Mouse (Mus musculus) thymus, postnatal 25 days (tissue): ENCODE results near the gene Slc17a2.

Experiments
- DNase-seq: peaks from one replicate; pipeline ENCODE4 v3.0.0; 2022

The Slc17a2 gene

DNA sequence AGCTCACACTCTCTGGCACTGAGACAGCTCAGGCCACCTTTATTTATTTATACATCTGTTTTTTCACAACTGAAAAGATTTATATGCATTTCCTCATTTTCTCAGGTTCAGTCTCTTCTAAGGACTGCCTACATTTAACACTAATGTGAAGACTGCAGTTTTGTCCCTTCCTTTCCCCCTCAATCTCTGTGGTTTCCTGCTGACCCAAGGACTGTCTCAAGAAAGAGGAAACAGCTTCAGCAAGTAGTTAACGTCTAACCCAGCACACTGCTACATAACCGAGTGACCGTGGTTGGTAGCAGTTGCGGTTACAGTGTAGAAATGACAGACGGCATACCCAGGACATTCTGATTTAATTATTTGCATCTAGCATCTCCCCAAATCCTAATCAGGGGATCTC lies 7.4 kb upstream of the Slc17a2 start:
- no peak for DNase-seq

DNA sequence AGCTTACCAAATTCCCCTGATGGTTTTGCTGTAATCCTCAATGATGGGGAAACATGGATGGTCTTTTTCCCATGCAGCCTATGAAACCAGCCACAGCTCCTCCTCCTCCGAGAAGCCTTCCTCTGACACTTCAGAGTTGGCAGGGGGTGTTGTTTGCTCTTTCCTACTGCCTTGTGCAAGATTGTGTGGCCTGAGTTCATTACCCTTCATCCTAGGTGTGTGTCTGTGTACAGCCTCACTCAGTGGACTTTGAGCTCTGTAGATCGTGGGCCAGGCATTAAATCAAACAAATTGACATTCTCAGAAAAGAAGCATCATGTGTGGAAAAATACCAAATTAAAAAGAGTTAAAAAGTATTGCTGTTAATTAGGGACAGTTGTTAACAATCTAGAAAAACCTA lies 2.3 kb upstream of the Slc17a2 start:
- no peak for DNase-seq

DNA sequence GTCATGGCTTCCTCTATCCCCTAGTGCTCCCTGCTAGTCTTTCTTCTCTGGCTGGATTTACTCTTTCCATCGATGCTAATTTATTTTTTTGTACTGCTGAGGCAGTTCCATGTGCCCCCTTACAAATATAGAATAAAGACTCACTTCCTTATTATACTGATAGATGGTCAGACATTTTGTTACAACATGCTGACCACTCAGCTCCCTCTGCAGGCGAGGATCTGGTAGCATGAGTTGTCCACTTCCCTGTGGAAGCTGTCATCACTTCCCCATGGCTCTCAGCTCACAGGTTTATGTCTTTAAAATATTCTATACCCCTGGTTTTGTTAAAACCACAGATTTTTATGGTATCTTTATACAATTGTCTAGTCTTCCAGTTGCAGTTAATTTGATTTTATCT lies 9.4 kb downstream of the Slc17a2 start:
- DNase-seq, result no peak

DNA sequence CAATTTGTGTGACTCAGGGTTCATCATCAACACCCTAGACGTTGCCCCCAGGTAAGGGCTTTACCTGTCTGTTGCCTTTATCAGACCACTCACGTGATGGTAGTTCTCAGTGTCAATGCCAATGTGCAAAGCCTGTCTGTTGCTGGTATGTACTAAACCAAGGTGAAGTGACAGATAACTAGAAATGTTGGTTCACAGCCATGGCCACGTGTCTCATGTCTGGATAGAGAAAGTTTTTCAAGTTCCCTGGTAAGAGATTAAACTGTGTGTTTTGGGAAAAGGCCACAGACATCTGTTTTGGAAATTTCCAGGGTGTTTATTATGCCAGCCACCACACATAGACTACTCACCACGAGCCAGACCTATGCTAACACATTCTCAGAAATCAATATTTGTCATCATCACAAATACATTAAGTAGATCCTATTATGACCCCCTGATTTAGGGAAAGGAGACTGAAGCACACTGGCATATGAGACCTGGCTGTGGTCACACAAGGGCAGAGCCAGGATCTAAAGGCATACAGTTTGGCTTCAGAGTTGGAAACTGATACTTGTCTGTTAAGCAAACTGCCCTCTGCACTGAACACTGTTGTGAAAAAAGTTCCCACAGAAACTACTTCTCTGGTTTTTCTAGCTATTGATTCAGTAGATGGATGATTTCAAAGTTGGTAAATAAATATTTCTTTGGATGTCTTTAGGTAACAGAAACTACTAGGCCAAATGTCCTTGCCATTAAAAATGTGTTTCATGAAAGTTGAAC lies 13.6 kb downstream of the Slc17a2 start:
- DNase-seq, result no peak

DNA sequence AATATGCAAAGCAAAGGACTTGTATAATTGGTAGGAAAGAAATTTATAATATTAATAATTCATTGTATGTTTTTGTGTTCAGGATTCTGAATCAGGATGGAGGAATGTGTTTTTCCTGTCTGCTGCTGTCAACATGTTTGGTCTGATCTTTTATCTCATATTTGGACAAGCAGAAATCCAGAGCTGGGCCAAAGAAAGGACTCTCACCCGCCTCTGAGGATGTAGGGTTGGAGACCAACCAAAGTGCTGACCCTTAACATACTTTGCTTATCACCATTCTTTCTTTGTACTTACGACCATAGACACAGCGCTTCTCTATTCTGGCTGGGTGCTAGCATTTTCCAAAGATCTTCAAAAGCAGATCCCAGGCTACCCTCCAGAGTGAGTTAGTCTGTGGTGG lies 15.4 kb downstream of the Slc17a2 start:
- DNase-seq, result no peak

DNA sequence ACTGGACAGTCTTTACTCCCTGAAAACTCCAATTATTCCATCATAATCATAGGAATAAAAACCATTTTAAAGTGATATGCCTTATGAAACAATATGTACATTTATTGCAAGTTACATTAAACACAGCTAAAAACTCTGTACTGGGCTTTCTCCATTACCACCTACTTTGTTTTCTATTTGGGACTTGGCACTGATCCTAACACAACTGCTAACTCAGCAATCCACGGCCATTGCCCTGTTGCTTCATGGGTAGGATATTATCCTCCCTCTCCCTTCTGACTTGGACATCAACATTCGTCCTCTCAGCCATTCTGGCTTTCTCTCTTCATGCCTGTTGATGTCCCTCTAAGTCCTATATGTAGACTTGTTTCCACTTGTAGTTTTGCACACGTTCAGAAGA lies 19.8 kb downstream of the Slc17a2 start:
- no peak for DNase-seq

DNA sequence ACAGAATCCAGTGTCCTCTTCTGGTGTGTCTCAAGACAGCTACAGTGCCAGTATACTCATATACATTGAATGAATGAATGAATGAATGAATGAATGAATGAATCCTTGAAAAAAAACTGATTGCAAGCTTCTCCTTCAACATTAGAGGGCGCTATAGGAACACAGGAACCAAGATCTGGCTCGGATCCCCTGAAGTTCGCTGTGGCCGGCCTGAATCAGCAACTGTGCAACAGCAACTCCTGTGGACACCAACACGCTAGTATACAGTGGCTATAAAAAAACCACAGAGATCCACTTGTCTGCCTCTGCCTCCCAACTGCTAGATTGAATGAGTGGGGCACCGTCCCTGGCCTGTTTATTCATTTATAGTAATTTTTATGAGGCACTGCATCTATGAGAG lies 26.3 kb downstream of the Slc17a2 start:
- DNase-seq, result no peak

DNA sequence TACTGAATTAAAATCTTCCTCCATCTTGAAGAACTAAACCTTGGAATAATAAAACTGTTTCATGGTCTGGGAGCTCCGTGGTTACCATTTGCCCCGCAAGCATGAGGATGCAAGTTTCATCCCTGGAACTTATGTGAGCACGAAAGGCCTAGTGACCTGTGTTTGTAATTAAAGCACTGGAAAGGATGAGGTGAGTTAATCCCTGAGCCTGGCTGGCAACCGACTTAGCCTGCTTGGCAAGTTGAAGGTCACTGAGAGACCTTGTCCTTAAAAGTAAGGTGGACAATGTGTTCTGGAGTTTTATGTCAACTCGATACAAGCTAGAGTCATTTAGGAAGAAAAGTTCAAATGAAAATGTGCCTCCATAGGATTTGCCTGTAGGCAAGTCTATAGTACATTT lies 28.0 kb downstream of the Slc17a2 start:
- DNase-seq, result no peak

DNA sequence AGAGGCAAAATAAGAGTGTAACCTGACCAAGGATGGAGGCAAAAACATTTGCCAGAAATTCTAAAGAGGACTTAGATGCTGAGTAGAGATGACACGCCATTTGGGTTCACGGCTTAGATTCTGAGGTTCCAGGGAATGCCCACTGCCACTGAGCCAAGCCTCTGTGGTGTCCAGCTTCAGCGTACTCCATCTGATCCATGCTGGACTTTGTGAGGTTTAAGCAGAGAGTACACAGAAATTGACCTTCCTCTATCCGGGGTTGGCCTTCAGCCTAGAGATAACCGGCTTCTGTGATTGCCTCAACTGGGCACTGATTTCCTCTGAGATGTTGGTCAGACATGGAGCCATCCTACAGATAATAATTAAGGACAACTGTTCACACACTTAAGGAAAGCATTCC lies 29.8 kb downstream of the Slc17a2 start:
- DNase-seq, result no peak

DNA sequence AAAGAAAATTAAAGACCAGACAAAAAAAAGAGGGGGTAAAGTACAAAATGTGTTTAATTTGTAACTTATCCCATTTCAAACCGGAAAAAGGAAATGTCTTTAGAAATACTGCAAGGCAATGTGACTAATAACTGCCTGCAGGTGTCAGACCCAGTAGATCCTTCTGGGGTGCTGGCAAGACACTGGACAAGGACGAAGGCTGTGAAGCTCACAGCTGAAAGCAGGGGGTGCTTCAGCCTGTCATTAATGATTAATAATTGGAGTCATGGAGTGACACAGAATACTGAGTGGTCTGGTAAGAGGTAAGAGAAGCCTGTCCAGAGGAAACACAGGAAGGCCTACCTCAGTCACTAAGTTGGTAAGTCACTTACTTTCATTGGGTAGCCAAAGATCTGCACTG lies 32.5 kb downstream of the Slc17a2 start, which contains the start of gene Slc17a3:
TSS of gene Slc17a3 (plus strand) at position 127 of the 400 bp plus-strand sequence.
- DNase-seq, result no peak

DNA sequence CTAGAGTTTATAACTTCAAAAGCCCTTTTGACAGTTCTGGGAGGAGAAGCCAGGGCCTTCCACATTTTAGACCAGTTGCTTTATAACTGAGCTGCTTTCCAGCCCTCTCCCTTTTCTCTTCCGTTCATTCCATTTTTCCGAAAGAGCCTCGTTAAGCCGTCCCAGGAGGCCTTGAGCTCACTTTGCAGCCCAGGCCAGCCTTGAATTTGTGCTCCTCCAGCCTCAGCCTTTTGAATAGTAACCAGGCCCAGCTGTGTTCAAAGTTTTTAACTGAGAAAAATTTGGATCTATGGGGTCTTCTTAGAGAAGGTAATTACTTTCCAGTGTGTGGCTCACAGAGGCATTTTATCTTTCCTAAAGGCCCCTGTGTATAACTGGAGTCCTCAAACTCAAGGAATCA lies 39.1 kb downstream of the Slc17a2 start:
- no peak for DNase-seq

DNA sequence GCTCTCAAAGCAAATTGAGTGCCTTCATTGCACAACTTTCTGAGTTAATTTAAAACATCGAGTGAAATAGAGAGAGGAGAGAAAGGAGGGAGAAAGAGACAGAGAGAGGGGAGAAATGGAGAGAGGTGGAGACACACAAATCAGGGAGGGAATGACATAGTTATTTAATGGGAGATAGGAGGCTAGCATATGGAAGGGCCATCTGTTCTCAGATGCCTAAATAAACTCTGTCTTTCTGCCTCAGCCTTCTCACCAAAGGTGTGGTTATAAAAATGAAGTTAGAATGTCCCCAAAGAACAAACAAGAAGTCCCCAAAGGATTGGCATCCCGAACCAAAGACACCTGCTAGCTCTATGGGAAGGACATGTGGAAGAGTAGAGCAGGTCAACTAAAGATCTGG lies 42.5 kb downstream of the Slc17a2 start:
- DNase-seq, result no peak

DNA sequence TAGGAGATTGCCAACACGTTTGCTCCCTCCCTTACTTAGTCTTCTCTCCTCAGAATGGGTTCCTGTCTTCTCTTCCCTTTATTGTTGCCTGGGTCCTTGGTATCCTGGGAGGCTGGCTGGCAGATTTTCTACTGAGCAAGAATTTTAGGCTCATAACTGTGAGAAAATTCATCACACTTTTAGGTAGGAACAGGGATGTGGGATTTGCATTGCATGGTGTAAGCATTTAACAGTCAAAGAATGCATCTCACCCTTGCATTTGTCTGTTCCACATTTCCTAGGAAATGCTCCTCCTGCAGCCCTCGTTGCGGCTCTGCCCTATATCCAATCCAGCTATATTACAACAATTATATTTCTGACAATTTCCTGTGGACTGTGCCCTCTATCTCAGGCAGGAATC lies 49.6 kb downstream of the Slc17a2 start:
- DNase-seq, result no peak

DNA sequence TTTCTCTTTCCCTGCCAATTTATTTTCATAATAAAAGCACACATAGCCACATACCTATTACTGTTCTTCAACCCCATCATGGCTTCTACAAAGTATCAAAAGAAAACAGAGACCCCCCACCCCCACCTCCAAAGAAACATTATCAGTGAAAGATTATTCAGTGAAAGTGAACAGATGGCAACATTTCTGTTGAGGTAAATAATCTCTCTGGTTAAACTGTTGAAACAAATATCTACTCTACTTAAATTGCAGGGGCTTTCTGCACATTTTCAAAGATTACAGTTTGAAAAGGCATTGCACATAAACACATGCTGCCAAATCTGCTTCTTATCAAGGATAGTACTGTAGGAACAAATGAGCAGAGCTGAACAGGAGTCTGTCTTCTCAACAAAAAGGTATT lies 55.0 kb downstream of the Slc17a2 start:
- no peak for DNase-seq

DNA sequence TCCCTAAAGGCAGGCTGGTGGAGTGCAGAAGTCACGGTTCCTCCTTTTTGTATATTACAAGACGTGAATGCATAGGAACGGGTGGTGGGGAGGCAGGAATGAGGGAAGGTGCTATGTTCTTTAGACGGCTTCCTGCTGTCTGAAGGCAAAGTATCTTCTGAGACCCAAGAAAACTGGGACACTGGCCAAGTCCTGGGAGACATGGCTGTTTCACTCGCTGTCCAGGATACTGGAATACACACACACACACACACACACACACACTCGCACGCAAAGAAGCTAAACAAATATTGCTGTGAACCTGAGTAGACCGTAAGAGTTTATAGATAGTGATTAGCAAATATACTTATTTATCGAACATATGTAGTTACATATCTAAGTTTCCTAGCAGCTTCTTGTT lies 57.9 kb downstream of the Slc17a2 start:
- no peak for DNase-seq

DNA sequence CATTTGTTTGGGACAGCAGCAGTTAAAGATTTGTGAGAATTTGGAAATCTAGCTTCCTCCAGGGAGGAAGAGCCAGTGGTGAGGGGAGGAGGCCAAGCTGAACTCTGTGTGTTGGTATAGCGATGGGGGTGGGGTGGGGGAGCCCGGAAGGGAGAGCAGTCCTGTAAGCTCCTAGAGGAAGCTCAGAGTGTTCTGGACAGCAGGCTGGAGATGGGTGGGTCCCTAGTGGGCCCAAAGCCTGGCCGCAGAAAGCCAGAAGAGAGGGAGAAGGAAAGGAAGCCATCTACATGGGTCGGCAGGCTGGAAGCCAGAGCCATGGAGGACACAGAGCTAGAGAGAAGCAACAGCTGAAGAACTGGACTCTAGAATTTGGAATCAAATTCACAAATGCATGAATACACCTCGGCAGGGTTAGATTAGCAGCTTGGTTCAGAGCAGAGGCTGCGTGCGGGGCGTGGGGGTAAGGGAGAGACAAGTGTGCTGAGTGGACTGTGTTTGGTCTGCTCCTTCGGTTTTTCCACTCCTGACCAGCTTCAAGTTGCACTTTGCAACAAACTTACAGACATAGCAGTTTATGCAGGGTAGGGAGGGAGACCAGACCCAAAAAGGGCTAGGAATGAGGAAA lies 59.4 kb downstream of the Slc17a2 start:
- no peak for DNase-seq

DNA sequence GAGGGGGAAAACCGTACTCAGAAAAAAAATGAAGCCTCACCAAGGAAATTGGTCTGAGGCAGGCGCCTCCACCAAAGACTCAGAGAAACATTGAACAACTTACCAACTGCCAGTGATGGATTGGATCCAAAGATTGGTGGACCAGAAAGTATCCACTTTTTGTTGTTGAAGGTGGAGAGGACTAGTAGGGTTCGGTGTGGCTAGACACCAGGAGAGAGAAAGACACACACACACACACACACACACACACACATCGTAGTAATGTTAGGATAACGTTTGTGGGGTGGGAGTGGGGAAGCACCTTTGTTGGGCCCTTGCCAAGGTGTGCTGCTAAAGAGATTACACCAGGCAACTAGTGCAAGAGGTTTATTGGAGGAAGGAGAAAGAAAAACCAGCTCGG lies 60.2 kb downstream of the Slc17a2 start:
- DNase-seq, result no peak

DNA sequence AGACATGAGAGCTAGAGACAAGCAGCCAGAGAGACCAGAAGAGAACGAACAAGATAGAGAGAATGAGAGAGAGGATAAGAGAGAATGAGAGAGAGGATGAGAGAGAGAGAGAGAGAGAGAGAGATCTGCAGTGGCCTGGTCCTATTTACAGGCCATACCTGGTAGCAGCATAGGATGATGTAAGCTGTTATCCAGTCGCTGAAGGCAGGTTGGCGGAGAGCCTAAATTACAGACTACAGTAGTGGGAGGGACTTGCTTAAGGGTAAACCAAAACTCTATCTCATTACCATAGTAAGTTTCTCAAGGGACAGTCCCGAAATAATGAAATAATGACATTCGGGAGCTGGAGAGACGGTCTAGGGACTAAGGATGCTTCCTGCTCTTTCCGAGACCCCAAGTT lies 60.6 kb downstream of the Slc17a2 start, which contains the start of gene Slc17a1:
TSS of gene Slc17a1 (plus strand) at position 346 of the 400 bp plus-strand sequence.
- no peak for DNase-seq

DNA sequence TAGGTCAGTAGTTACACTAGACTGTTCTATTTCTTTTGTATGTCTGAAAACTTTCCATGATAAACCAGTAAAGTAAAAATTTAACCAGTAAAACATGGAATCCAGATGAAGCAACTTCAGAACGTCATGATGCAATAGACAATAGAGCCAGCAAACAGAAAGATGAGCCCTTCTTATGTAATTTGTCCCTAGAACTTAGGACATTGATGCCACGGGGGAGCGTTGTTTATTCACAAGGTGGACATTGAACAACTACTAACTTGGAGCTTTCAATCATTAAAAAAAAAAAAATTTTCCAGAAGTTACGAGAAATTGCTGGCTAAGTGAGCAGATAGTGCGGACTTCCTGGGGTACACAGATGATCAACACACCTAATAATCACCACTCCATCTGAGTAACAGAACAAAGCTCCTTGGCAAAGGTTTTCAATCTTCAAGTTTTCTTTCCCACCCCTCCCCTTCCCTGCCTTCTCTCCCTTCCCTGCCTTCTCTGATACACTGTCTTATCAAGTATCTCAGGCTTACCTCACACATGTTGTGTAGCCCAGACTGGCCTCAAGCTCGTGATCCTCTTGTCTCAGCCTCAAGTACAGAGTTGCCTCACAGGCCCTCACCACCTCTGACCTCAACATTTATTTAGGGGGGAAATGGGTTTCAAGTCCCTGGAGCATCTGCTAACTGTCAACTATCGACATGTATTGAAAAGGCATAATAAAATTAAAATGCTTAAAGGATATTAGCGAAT lies 62.2 kb downstream of the Slc17a2 start:
- no peak for DNase-seq

DNA sequence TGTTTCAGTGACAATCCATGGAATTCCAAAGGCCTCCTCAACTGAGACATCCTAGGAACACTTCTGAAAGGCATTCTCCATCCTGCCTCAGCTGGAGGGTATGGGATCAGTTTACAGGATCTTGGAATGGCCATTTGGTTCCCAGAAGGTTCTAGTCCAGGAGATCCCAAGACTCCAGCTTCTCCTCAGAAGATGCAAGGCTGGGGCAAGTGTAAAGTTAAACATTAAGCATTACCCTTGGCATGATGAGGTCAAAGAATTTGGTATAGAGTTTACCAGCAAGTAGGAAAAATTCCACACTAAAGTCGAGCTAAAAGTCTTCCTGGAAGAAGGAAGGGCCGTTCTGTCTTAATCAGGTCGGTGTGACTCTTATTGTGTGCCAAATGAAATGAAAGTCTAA lies 63.2 kb downstream of the Slc17a2 start:
- no peak for DNase-seq

DNA sequence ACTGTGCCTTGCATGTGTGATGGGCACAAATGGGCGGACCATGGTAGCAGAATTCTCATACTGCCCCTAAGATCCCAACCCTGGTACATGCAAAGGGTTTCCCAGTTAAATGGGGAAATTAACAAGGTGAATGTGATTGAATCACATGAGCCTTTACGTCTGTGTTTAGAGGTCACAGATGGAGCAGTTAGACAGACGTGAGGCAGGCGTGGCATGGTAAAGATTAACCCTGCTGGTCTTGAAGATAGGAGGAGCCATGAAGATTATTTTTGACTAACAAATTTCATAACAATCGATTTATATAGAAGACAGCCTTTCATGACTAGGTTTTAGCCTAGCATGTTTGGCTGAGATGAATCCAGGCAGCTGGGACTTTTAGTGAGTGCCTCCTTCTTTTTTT lies 66.3 kb downstream of the Slc17a2 start:
- no peak for DNase-seq
